Mouse (Mus musculus) embryonic facial prominence, embryonic 13.5 days (tissue): ENCODE measurements around the gene Hoxd1. TPM values are rescaled to one million over a fixed set of nuclear protein-coding genes. Genes with fewer than 3 reads are reported as not detected.

Source experiments
- ATAC-seq: fragments of 200-750 bp; cut with Nextera tagmentation; 2 replicates; pipeline ENCODE4 v1.8.0; 2017; ENCODE audit warnings: low read depth; ENCODE audit not compliant: insufficient number of reproducible peaks, insufficient read depth, low FRiP score, low TSS enrichment
- H3K27ac ChIP-seq: fragments of 300-500 bp; sonication (generic); 2 replicates; pipeline ENCODE4 v1.5.1; 2015; ENCODE audit warnings: moderate library complexity, mild to moderate bottlenecking, inconsistent platforms
- H3K27me3 ChIP-seq: fragments of 300-500 bp; sonication (generic); 2 replicates; pipeline ENCODE4 v1.6.1; 2015; ENCODE audit warnings: mild to moderate bottlenecking, inconsistent platforms
- H3K36me3 ChIP-seq: fragments of 300-500 bp; sonication (generic); 2 replicates; pipeline ENCODE4 v1.6.1; 2015; ENCODE audit warnings: mild to moderate bottlenecking, inconsistent platforms
- H3K4me1 ChIP-seq: fragments of 300-500 bp; sonication (generic); 2 replicates; pipeline ENCODE4 v1.6.1; 2015; ENCODE audit warnings: inconsistent platforms
- H3K4me2 ChIP-seq: fragments of 300-500 bp; sonication (generic); 2 replicates; pipeline ENCODE4 v1.6.1; 2015; ENCODE audit warnings: moderate library complexity, mild to moderate bottlenecking, inconsistent platforms
- H3K4me3 ChIP-seq: fragments of 300-500 bp; sonication (generic); 2 replicates; pipeline ENCODE4 v1.5.1; 2015; ENCODE audit warnings: mild to moderate bottlenecking, inconsistent platforms
- H3K9ac ChIP-seq: fragments of 300-500 bp; sonication (generic); 2 replicates; pipeline ENCODE4 v1.6.1; 2015; ENCODE audit warnings: mild to moderate bottlenecking, inconsistent platforms
- H3K9me3 ChIP-seq: fragments of 300-500 bp; sonication (generic); 2 replicates; pipeline ENCODE4 v1.6.1; 2016; ENCODE audit warnings: inconsistent platforms
- WGBS: fragments of 180-500 bp; shearing (Covaris S2); methylation state at CpG from one replicate; pipeline ENCODE4 v1.1.7; 2015; ENCODE audit warnings: mixed read lengths; 5-methylcytosine and 5-hydroxymethylcytosine counted together
- polyA plus RNA-seq: library from polyadenylated mRNA; unstranded; fragments of >200 nt; fragmentation: Nextera tagmentation; extraction: Ambion mirVana; gene quantifications from 2 replicates; pipeline ENCODE4 v1.2.1, GENCODE M21; 2015

Gene Hoxd1
- polyA plus RNA-seq: 3.8 and 5.4 TPM in 2 replicates

- H3K27me3 ChIP-seq: peaks cover 91% of the 10 kb centered on the region
- peak; percentile 81 for ATAC-seq
- under 1% methylated on average over 61 of the region's 61 CpGs for WGBS
These were observed at the start of gene Hoxd1 for GRCm38 (mm10) chr2:74762522-74763244. Gene Hoxd1 (plus strand): TSS chr2:74762980.

GRCm38 (mm10) chr2:74713239-74714150 lies 49.3 kb upstream of the Hoxd1 start:
- WGBS: 4% methylated on average over 19 of the region's 19 CpGs
- Histone ChIP-seq H3K27me3 (peaks cover 100% of the 10 kb centered on the region), H3K9me3 (no peaks in the 10 kb centered on the region), H3K36me3 (no peaks in the 10 kb centered on the region), H3K27ac (no peak overlapping the region), H3K4me2 (no peak overlapping the region), H3K9ac (no peak overlapping the region), H3K4me1 (peaks cover 19% of the 10 kb centered on the region), H3K4me3 (no peak overlapping the region)
- no peak for ATAC-seq

More at GRCm38 (mm10) chr2:74762522-74763244, at the start of gene Hoxd1:
- Histone ChIP-seq H3K27ac (no peak within 1 kb of the TSS), H3K9me3 (no peaks in the 10 kb centered on the region), H3K4me1 (peaks cover 17% of the 10 kb centered on the region), H3K4me3 (peak within 1 kb of the TSS; percentile 53), H3K36me3 (no peaks in the 10 kb centered on the region), H3K4me2 (peak within 1 kb of the TSS; percentile 93), H3K9ac (peak within 1 kb of the TSS; percentile 51)

GRCm38 (mm10) chr2:74714156-74714789 lies 48.5 kb upstream of the Hoxd1 start:
- ATAC-seq: no peak
- Histone ChIP-seq H3K9me3 (no peaks in the 10 kb centered on the region), H3K36me3 (no peaks in the 10 kb centered on the region), H3K9ac (no peak overlapping the region), H3K4me2 (no peak overlapping the region), H3K27ac (no peak overlapping the region), H3K27me3 (peaks cover 100% of the 10 kb centered on the region), H3K4me3 (no peak overlapping the region), H3K4me1 (peaks cover 19% of the 10 kb centered on the region)
- 4% methylated on average over 18 of the region's 18 CpGs for WGBS

- H3K9me3 ChIP-seq: no peaks in the 10 kb centered on the region
- H3K9ac ChIP-seq: no peak overlapping the region
- H3K4me2 ChIP-seq: peak overlapping the region; percentile 9; the same call in 1 of the 2 replicates
- H3K4me3 ChIP-seq: 0 out of 2 replicates have a peak overlapping the region, but pooled peaks have one; percentile 3
- H3K4me1 ChIP-seq: peaks cover 19% of the 10 kb centered on the region
- peaks cover 100% of the 10 kb centered on the region for H3K27me3 ChIP-seq
- WGBS: under 1% methylated on average over 14 of the region's 14 CpGs
- ATAC-seq: no peak
- H3K36me3 ChIP-seq: no peaks in the 10 kb centered on the region
- no peak overlapping the region for H3K27ac ChIP-seq
These were observed 47.9 kb upstream of the Hoxd1 start for GRCm38 (mm10) chr2:74714881-74715280.

DNA sequence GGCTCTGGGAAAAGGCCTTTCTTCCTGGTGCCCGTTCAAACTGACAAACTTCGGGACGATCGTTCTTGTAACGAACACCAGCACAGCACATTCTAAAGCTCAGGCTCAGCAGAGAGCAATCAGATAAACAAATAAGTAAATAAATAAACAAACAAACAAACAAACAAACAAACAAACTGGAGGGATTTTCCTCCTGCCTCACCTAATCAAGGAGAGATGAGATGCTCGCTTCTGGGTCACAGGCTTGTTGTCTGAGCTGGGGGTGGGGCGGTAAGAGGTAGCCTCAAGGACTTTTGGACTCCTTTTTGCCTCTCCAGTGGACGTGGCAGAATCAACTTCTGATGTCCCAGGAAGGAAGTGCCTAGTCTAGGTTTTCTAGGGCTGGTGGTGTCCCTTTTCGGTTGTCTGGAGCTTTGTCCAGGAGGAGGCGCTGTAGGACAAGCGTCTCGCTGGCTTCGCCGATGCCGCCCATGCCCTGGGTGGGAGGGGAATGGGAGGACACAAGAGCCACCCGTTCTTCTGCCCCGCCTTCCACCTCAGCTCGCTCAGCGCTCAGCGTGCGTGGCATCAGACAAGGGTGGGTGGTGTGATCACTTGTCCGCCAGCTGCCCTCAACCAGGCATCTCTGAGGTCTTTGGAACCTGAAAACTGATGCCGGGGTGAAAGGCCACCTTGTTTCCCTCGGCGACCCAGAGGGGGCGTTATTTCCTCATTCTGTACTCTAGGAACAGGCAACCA lies 47.1 kb upstream of the Hoxd1 start:
- H3K27me3 ChIP-seq: peaks cover 100% of the 10 kb centered on the region
- H3K4me3 ChIP-seq: peak overlapping the region; percentile 33
- peak overlapping the region; percentile 61 for H3K4me2 ChIP-seq
- H3K27ac ChIP-seq: no peak overlapping the region
- H3K4me1 ChIP-seq: peaks cover 19% of the 10 kb centered on the region
- no peaks in the 10 kb centered on the region for H3K9me3 ChIP-seq
- no peaks in the 10 kb centered on the region for H3K36me3 ChIP-seq
- no peak overlapping the region for H3K9ac ChIP-seq
- peak; percentile 77; the same call in 1 of the 2 replicates for ATAC-seq
- WGBS: 3% methylated on average over 26 of the region's 26 CpGs

GRCm38 (mm10) chr2:74720384-74720783 lies 42.4 kb upstream of the Hoxd1 start:
- no peak for ATAC-seq

GRCm38 (mm10) chr2:74720955-74721491 lies 41.8 kb upstream of the Hoxd1 start:
- no peak for ATAC-seq
- WGBS: 5% methylated on average over 5 of the region's 5 CpGs
- Histone ChIP-seq H3K4me1 (peaks cover 3% of the 10 kb centered on the region; the same call in 1 of the 2 replicates), H3K4me3 (no peak overlapping the region), H3K36me3 (no peaks in the 10 kb centered on the region), H3K9ac (no peak overlapping the region), H3K27me3 (peaks cover 100% of the 10 kb centered on the region), H3K27ac (no peak overlapping the region), H3K9me3 (no peaks in the 10 kb centered on the region), H3K4me2 (no peak overlapping the region)

More at GRCm38 (mm10) chr2:74720384-74720783, 42.4 kb upstream of the Hoxd1 start:
- H3K9ac ChIP-seq: no peak overlapping the region
- H3K27me3 ChIP-seq: peaks cover 100% of the 10 kb centered on the region
- no peaks in the 10 kb centered on the region for H3K9me3 ChIP-seq
- H3K36me3 ChIP-seq: no peaks in the 10 kb centered on the region
- peaks cover 6% of the 10 kb centered on the region; the same call in 1 of the 2 replicates for H3K4me1 ChIP-seq
- 9% methylated on average over 2 of the region's 2 CpGs for WGBS
- no peak overlapping the region for H3K4me3 ChIP-seq
- no peak overlapping the region for H3K27ac ChIP-seq
- no peak overlapping the region for H3K4me2 ChIP-seq

DNA sequence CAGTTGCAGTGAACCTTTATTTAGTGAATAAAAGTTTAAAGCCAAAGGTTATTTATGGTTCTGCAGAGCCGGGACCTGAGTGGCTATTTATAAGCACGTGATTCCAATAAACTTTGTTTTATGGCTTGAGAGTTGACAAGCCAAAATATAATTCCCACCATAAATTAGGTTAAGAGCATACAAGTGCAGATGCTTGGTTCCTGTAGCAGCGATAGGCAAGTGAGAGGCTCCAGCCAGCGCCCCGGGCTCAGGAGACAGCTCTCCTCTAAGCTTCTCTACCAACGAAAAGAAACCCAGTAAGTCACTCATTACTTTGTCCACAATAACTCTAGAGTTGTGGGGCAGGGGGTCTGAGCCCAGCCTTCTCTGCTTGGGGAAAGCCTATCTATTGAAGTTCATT lies 40.9 kb upstream of the Hoxd1 start:
- ATAC-seq: no peak

GRCm38 (mm10) chr2:74722949-74723348 lies 39.8 kb upstream of the Hoxd1 start:
- H3K36me3 ChIP-seq: no peaks in the 10 kb centered on the region
- H3K4me2 ChIP-seq: no peak overlapping the region
- no peak overlapping the region for H3K4me3 ChIP-seq
- ATAC-seq: no peak
- peaks cover 5% of the 10 kb centered on the region for H3K4me1 ChIP-seq
- peaks cover 100% of the 10 kb centered on the region for H3K27me3 ChIP-seq
- no peak overlapping the region for H3K9ac ChIP-seq
- H3K9me3 ChIP-seq: no peaks in the 10 kb centered on the region
- 5% methylated on average over 8 of the region's 8 CpGs for WGBS
- H3K27ac ChIP-seq: no peak overlapping the region

More for the DNA sequence above, 40.9 kb upstream of the Hoxd1 start:
- no peaks in the 10 kb centered on the region for H3K4me1 ChIP-seq
- no peak overlapping the region for H3K27ac ChIP-seq
- H3K4me3 ChIP-seq: no peak overlapping the region
- H3K36me3 ChIP-seq: no peaks in the 10 kb centered on the region
- peaks cover 100% of the 10 kb centered on the region for H3K27me3 ChIP-seq
- no peak overlapping the region for H3K4me2 ChIP-seq
- whole genome bisulfite sequencing: 10% methylated on average over 6 of the region's 6 CpGs
- H3K9ac ChIP-seq: no peak overlapping the region
- no peaks in the 10 kb centered on the region for H3K9me3 ChIP-seq

DNA sequence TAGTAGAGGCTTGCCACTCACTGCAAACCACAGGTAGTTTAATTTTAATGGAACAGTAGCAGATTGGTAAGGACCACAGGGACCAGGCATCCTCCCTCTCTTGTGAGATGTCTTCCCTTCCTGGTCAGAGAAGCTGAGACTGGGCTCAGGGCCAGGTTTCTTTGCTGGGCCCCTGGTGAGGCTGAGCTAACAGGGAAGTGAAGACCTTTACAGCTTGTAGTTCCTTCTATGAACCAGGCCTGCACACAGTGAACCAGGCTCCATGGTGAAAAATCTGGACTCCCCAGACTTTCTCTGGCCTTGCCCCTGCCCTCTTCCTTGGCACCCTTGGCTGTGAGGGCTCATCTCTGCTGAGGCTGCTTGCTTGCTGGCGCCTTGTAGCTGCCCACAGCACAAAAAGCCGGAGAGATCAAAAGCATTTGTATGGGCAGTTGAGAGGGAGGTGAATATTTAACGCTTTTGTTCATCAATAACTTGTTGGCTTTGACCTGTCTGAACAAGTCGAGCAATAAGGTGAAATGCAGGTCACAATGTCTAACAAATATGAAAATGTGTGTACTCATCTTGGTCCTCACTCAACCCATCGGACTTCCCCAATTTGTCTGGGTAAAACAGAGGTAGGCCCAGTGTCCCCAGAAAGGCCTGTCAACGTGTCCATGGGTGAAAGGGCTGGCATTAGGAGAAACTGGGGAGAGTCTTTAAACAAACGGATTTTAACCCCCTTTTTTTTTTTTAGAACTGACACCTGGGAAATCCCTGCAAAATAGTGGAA lies 38.4 kb upstream of the Hoxd1 start:
- Histone ChIP-seq H3K4me3 (no peak overlapping the region), H3K4me1 (peaks cover 5% of the 10 kb centered on the region), H3K4me2 (no peak overlapping the region), H3K27me3 (peaks cover 100% of the 10 kb centered on the region), H3K9ac (no peak overlapping the region), H3K9me3 (no peaks in the 10 kb centered on the region), H3K36me3 (no peaks in the 10 kb centered on the region), H3K27ac (no peak overlapping the region)
- 14% methylated on average over 7 of the region's 7 CpGs for WGBS
- ATAC-seq: no peak
